Mouse (Mus musculus): ENCODE data around the gene Wdr73. TPM values are rescaled to one million over a fixed set of nuclear protein-coding genes. Genes with fewer than 3 reads are reported as not detected.

Wdr73 gene
- total RNA-seq, 2 experiments from 2014 or later, result 25.4 to 28.3 TPM

DNA sequence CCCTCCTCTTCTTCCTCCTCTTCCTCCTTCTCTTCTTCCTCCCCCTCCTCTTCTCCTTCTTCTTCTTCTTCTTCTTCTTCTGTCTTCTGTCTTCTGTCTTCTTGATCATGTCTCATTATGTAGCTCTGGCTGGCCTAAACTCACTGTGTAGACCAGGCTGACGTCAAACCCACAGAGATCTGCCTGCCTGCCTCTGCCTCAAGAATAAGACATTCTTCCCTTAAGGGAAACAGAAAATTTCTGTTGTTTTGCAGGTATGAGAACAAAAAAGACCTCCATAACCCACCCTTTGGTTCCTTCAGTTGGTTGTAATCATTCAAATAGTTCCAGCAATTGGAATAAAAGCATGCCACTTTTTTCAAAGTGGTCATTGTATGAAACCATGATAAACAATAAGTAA is 36.9 kb downstream of the Wdr73 start:
- intact Hi-C loops (cut with DNase I), result no loop called here
- DNase-seq (ENCODE audit: extremely low spot score in 1 of 2, low spot score in 2 of 2), result no peak

DNA sequence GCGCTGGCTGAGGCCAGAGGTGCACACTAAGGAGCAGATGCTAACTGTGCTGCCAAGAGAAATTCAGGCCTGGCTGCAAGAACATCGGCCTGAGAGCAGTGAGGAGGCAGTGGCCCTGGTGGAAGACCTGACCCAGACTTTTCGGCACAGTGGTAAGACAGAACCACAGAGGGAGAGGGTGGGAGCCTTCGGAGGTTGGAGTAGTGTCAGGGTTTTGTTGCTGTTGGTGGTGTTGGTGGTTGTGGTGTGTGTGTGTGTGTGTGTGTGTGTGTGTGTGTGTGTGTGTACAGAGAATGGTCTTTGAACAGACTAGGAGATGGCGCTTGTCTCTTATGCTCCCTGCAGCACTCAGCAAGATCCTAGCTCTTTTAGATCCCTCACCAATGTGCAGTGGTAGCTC is 37.5 kb downstream of the Wdr73 start:
- DNase-seq (ENCODE audit: extremely low spot score in 1 of 2, low spot score in 2 of 2), result no peak
- intact Hi-C loops (cut with DNase I), result no loop called here

DNA sequence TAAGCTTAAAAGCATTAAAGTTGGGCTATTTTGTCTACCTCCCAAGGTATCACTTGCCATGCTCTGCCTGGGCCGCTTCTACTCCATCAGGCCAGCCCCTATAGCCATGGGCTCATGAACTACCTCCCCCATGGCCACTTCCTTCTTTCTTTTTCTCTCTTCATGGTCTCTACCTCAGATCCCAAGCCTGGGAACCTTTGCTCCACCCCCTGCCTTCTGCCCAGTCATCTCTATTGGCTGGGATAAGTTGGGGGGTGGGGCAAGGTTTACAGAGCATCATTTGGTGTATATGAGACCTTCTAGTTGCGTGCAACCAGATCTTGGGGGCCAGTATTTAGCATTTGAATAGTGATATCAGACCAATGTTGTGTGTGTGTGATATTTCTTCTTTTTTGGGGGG is 38.6 kb downstream of the Wdr73 start:
- intact Hi-C loops (cut with DNase I), result no loop called here
- no peak for DNase-seq (ENCODE audit: extremely low spot score in 1 of 2, low spot score in 2 of 2)

DNA sequence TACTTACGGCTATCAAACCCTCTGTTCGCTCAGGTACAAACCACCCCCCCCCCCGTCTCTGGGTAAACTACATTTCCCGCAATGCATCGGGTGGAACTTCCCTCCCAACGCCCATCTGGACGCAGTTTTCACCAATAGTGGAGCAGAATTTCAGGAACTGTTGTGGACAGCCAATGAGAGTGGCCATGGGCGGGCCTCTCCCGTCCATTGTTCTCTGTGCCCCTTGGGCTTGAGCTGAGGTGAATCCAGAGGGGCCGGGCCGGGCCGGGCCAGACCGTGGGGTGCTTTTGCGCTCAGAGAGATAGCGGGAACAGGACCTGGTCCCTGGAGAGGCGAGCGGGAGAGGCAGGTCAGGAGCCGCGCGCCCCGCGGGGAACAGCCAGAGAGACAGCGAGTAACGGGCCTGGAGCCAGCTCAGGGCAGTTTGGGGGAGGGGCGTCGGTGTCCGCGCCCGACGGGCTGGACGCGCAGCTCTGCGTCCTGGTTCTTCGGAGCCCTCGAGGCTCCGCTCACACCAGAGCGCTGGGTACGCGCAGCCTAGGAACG is 40.3 kb downstream of the Wdr73 start, which contains the start of gene Zscan2:
Gene Zscan2 (plus strand): TSS at position 192 of the 546 bp plus-strand sequence.
- peak; percentile 91 to 92 for DNase-seq (ENCODE audit: extremely low spot score in 1 of 2, low spot score in 2 of 2)
- intact Hi-C loops (cut with DNase I), result no loop called here

DNA sequence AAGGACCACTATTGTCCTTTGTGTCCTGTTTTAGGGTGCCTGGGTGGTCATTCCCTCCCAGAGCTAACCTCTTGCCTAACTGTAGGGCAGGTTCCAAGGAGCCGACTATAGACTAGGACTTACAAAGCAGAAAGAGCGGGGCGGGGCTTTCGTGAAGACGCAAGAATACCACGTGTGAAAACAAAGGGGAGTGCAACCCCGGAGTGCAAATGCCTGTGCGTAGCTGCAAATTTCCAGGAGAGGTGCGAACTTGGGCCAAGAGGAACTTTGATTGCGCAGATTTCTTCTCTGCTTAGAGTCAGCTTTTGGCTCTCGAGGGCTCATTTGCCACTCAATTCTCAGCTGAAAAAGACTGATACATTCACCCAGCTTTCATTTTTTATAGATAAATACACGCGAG is 40.8 kb downstream of the Wdr73 start:
- DNase-seq (ENCODE audit: extremely low spot score in 1 of 2, low spot score in 2 of 2), result peak in 1 of 2 experiments; percentile 75
- intact Hi-C loops (cut with DNase I), result no loop called here

DNA sequence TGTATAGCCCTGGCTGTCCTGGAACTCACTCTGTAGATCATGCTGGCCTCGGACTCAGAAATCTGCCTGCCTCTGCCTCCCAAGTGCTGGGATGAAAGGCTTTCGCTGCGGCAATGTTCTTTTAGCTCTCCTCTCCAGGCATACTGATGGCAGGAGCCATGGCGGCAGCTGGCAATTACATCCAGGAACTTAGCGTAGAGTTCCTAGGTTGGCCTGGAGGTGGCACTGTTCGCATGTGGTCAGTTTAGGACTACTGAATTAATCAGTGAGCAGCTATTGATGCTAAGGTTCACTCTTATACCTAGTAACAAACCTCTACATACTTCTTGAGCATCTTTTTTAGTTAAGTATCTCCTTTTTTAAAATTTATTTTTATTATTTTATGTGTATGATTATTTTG is 43.9 kb downstream of the Wdr73 start:
- intact Hi-C loops (cut with DNase I), result loop anchor here (5.0 kb wide), 1 partner anchor 300 kb away; no protein-coding TSS in a partner anchor

DNA sequence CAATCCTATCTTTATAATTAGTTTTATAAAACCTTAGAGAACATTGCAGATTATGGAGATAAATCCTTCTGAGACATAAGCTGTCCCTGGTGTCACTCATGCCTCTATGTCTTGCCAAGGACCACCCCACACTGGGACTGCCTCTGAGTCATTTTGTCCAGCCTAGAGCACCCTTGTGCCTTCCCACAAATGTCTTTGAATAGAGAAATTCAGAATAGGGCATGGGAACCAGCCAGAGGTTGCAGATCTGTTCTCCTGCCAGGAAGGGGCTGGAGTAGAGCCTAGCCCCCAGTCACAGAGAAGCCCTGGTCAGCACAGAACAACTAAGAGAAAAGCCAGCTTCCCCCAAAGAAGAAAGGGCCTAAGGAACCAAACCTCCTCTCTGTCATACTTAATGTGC is 45.8 kb downstream of the Wdr73 start:
- intact Hi-C loops (cut with DNase I), result loop anchor here (5.0 kb wide), 1 partner anchor 302 kb away; no protein-coding TSS in a partner anchor
- DNase-seq (ENCODE audit: extremely low spot score in 1 of 2, low spot score in 2 of 2), result no peak

More for the DNA sequence above, 43.9 kb downstream of the Wdr73 start:
- DNase-seq (ENCODE audit: extremely low spot score in 1 of 2, low spot score in 2 of 2), result peak; percentile 60 to 83

DNA sequence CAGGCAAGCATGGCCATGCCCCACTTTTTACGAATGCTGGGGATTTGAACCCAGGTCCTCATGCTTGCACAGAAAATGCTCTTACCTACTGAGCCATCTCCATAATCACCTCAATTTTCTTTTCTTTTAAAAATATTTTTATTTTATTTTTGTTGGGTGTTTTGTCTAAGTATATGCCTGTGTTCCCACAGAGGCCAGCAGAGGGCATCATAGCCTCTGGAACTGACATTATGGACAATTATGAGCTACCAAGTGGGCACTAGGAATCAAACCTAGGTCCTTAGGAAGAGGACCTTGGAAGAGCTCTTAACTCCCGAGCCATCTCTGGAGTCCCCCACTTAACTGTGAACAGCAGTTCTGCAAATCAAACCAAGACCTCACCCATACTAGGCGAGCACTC is 47.9 kb downstream of the Wdr73 start:
- intact Hi-C loops (cut with DNase I), result no loop called here

DNA sequence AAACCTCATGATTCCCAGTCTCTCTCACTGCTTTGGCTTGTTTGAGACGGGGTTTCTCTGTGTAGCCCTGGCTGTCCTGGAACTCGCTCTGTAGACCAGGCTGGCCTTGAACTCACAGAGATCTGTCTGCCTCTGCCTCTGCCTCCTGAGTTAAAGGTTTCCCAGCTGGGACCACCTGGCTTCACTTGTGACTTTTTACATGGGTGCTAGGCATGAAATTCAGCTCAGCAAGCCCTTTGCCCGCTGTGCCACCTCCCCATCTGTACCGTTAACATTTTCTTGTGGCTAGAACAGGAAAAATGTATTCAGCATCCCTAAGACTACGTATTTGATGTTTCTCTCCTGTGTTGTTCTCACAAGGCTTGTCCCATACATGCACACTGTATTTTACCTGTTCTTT is 50.5 kb downstream of the Wdr73 start:
- intact Hi-C loops (cut with DNase I), result no loop called here
- no peak for DNase-seq (ENCODE audit: extremely low spot score in 1 of 2, low spot score in 2 of 2)

More for the DNA sequence above, 47.9 kb downstream of the Wdr73 start:
- DNase-seq (ENCODE audit: extremely low spot score in 1 of 2, low spot score in 2 of 2), result no peak

DNA sequence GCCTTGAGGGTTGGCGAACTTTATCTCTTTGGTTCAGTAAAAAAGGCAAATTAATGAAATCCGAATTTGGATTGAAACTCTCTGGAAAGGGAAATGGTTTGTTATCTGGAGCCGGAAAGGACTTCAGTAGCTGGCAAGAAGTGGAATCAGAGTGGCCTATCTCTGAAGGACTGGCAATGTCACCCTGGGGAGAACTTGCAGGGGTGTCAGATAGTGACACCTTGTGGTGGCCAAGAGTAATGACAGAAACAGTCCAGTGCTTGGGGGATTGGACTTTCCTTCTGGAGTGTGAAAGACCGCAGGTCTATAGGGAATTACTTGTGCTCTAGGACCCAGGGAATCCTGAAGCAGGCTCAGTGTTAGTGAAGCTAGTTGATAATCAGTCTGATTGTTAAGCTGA is 51.4 kb downstream of the Wdr73 start:
- DNase-seq (ENCODE audit: extremely low spot score in 1 of 2, low spot score in 2 of 2), result peak in 1 of 2 experiments; percentile 38
- intact Hi-C loops (cut with DNase I), result loop anchor here (5.0 kb wide), 2 partner anchors 42 to 107 kb away; no protein-coding TSS in a partner anchor

DNA sequence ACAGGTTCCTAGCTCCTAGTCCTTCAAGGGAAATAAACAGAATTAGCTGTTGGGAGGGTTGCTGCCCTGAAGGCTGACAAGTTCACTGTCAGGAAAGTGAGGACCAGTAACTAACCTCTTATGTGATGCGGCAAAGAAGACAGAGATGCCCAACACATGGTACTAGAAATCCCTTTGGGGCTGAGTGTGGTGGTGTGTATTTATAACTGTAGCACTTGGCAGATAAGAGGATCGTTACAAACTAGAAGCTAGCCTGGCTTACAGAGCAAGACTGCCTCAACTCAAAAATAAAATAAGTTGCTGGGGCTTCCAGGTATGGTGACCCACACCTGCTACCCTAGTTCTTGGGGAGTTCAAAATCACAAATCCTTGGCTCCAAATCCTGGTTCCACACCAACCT is 51.8 kb downstream of the Wdr73 start:
- no peak for DNase-seq (ENCODE audit: extremely low spot score in 1 of 2, low spot score in 2 of 2)
- intact Hi-C loops (cut with DNase I), result loop anchor here (5.0 kb wide), 2 partner anchors 42 to 107 kb away; no protein-coding TSS in a partner anchor

DNA sequence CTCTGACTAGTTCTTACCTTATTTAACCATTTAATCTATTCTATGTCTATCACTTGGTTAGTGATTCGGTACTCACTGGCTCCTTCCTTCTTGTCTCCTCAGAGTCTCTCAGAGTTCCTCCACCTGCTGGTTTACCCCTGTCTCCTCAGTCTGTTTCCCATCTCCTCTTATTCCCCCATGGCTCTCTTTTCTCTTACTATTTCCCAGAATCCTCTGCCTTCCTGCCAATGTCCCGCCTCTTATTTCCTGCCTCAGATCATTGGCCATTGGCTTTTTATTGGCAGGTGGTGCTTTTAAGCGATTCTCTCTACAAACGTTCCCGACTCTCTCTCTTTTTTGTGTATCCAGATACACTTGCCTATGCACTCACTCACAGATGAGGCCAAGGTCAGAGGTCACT is 54.4 kb downstream of the Wdr73 start:
- DNase-seq (ENCODE audit: extremely low spot score in 1 of 2, low spot score in 2 of 2), result no peak
- intact Hi-C loops (cut with DNase I), result loop anchor here (5.0 kb wide), 2 partner anchors 39 to 104 kb away; no protein-coding TSS in a partner anchor

DNA sequence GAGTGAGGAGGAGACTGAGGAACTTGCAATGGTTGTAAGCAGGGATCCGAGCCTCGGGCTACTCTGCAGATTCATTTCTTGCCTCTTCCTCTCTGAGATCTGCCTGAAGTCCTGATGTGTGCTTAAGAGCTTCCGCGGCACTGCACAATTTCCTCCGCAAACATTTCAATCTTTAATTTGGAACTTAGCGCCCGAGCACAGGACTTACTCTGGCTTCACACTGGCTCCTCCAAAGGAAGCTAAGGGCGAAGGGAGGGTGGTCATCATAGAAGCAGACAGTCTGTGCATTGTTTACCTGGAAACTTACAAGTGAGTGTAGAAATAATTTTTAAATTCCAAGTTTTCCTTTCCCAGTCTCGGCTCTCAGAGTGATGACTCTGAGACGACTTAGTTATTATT is 54.8 kb downstream of the Wdr73 start:
- intact Hi-C loops (cut with DNase I), result loop anchor here (5.0 kb wide), 2 partner anchors 39 to 104 kb away; no protein-coding TSS in a partner anchor
- DNase-seq (ENCODE audit: extremely low spot score in 1 of 2, low spot score in 2 of 2), result no peak

DNA sequence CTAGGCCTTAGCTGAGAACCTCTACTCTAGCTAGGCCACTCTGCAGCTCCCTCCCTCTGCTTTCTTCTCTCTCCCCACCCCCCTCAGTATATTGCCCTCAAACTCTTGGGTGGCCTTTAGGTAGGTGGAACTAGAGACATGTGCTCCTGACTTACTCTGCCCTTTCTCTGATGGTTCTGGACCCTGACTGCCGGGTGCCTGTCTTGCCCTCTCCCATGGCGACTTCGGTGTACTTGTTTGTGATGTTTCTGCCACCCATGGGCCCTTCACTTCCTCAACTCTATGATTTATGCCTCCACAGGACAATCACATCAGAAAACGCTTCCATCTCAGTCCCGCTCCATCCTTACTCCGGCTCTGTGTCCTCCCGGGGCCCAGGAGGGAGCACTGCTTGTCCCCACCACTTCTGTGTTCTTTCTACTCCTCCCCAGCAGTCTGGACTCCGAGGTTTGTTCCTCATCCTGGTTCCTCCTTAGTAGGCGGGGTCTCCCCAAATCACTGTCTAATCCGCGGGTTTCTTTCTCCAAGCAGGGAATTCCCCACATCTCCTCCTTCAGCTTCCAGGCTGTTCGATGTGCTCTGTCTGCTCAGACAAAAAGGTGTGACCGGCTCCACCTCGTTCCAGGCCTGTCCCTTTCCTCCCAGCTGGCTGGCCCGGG is 55.3 kb downstream of the Wdr73 start:
- DNase-seq (ENCODE audit: extremely low spot score in 1 of 2, low spot score in 2 of 2), result no peak
- intact Hi-C loops (cut with DNase I), result loop anchor here (5.0 kb wide), 2 partner anchors 38 to 103 kb away; no protein-coding TSS in a partner anchor

DNA sequence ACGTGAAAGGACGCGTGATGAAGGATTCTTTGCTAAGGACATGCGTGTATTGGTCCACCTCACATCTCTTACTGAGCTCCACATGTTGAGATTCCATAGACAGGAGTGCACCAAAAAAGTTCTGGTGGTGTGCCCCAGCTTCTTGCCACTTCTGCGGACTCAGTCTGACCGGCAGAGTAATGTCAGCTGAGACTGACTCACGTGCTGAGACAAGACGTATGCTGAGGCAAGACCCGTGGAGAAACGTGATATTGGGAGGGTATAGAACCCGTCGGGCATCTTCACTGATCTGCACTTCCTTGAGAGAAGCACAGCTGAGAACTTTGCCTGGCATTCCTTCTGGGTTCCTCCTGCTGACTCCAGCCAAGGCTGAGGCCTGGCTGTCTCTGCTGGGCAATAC is 56.4 kb downstream of the Wdr73 start:
- intact Hi-C loops (cut with DNase I), result loop anchor here (5.0 kb wide), 2 partner anchors 37 to 102 kb away; no protein-coding TSS in a partner anchor
- no peak for DNase-seq (ENCODE audit: extremely low spot score in 1 of 2, low spot score in 2 of 2)

DNA sequence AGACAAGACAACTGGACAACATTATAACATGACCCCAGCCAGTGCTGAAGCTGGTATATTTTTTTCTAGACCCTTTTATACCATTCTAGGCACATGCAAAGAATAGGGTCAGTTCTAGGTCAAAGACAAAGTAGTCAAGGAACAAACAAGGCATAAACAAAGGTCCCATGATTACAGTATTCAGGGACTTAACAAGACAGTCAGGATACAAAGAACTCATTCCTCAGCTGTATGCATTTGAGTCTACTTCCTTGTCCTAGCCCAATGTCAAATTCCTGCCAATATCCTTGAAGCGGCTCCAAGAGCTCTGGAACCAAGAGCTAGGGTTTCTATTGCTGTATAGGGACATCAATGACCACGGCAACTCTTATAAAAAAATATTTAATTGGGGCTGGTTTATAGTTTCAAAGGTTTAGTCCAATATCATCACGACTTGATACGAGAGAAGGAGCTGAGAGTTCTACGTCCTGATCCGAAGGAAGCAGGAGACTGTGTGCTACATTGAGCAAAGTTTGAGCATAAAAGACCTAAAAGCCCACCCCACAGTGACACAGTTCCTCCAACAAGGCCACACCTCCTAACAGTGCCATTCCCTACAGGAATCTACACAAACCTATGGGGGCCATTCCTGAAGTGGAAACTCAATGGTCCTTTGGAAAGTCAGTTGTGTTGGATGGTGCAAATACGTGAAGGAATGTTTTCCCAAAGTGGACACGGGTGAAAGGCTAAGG is 57.0 kb downstream of the Wdr73 start:
- no peak for DNase-seq (ENCODE audit: extremely low spot score in 1 of 2, low spot score in 2 of 2)
- intact Hi-C loops (cut with DNase I), result no loop called here

DNA sequence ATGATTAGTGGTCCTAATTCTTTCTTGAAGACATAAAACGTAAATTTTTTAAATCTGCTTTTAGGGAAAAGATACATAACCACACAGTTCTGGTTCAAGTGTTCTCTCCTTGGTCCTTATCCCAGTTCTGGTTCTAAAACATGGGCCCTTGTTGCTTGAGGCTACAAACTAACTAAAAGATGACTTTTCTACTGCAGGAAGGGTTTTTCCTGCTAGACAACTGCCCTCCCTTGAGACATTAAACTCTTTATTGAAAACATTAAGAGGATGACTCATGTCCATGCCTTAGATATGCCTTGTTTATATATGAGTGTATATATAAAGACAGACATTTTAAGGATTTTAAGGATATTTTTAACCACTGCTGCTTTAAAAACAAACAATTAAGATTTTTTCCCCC is 57.9 kb downstream of the Wdr73 start:
- intact Hi-C loops (cut with DNase I), result no loop called here
- no peak for DNase-seq (ENCODE audit: extremely low spot score in 1 of 2, low spot score in 2 of 2)

DNA sequence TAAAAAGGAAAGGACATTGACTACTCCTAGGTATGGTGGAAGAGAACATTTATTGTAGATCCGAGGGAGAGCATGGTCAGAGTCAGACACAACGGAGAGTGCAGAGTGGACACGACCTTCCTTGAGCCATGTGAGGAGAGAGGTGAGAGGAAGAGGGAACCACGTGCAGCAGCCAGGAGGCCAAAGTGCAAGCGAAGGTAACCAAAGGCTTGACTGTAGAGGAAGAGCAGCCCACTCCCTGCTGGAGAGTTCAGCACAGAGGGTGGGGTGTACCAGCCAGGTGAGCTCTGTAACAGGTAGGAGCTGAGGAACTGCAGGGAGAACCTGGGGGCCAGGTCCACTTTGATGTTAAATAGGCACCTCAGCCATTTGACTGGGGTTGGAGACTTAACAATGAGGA is 58.9 kb downstream of the Wdr73 start:
- intact Hi-C loops (cut with DNase I), result no loop called here

DNA sequence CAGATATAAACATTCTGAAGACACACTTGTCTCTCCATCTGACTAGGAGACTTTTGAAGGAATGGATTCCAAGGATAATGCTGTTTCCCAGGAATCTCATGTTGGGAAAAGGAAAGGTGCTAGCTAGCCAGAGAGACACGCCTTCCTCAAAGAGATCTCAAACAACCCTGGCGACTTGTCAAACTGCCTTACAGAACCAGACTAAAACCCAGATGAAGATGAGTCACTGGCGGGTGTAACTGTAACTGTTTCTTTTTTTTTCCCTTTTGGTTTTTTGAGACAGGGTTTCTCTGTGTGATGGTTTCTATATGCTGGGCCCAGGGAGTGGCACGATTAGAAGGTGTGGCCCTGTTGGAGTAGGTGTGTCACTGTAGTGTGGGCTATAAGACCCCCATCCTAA is 60.1 kb downstream of the Wdr73 start:
- intact Hi-C loops (cut with DNase I), result no loop called here

More for the DNA sequence above, 58.9 kb downstream of the Wdr73 start:
- no peak for DNase-seq (ENCODE audit: extremely low spot score in 1 of 2, low spot score in 2 of 2)

More for the DNA sequence above, 60.1 kb downstream of the Wdr73 start:
- DNase-seq (ENCODE audit: extremely low spot score in 1 of 2, low spot score in 2 of 2), result no peak
